Mouse (Mus musculus) cerebellum, postnatal 36 days (tissue): ENCODE results near the gene Hist1h2aa.

Source experiments
- DNase-seq, 2 experiments: peaks; one replicate each; pipeline ENCODE4 v3.0.0; 2021 to 2022; ENCODE audit warnings: mixed read lengths in 2 of 2

The Hist1h2aa gene

DNA sequence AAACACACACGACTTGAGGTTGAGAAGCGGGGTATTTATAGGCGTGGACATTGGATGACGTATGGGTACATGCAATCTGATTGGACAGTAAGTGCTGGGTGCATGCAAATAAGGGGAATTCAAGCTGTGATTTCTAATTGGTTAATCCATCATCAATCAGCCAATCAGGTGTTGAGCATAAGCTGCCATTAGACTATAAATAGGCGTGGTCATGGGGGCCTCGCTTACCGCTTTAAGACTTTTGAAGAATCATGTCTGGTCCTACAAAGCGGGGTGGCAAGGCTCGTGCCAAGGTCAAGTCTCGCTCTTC is at the start of gene Hist1h2aa:
Gene Hist1h2aa (plus strand): TSS at position 252 of the 310 bp plus-strand sequence.
- no peak for DNase-seq

DNA sequence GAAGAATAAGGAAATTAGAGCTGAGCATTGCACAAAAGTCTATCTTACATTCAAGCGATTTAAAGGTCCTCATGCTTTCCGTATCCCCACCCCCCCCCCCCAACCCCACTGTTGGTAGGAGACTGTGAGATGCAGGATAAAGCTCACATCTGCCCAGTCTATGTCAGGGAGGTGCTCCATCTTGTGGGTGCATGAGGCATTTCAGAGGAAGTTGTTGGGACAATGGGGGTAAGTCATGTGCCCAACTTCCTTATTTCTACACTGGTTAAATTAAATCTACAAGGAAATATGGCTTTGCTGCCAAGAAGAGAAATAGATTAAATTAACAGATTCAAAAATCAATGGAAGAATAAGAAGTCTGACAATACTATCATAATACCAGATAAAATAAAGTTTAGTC is 48.7 kb upstream of the Hist1h2aa start:
- DNase-seq = no peak

- DNase-seq = no peak
Observed at GRCm38 (mm10) chr13:23887026-23887725, 47.1 kb upstream of the Hist1h2aa start.

GRCm38 (mm10) chr13:23889011-23889605 is 45.2 kb upstream of the Hist1h2aa start:
- DNase-seq = no peak

DNA sequence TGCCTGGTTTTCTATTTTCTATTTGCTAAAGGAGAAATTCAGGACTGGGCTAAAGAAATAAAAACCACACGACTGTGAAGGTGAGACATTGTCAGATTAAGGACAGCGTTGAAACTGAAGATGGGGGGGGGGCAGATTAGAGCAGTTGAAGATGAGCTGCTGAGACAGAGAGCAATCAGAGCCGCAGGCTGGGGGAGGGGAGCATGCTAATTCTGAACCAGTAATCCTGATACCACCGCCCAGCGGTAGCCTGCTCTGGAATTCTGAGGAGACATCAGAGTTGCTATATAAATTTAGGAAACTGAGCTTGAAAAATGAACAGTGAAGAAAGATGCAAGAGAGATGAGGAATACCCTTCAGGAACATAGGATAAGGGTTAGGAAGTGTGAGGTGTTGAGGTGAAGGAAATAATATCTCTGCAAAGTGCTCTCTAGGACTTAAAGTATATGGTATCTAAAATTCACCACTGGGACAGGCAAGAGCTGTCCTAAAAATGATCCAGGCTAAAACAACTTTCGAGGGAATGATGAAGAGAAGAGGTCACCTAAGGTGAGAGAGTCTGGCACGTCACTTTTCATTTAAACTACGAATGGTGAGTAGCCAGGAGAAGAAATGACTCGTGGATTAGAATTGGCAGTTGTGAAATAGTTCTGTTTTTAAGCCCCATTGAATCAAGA is 41.5 kb upstream of the Hist1h2aa start:
- no peak for DNase-seq

DNA sequence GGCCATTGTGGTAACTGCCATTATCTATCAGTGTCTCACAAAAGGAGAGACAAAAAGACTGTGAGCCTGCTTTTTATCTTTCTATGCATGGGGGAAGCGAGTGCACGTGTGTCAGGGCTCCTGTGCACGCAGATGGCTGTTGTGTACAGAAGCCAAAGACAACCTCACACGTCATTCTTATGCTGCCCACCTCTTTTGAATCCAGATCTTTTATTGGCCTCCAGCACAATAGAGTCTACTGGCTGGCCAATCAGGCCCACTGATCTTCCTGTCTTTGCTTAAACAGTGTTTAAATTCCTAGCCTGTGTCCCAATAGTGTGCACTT is 41.0 kb upstream of the Hist1h2aa start:
- DNase-seq = no peak

- DNase-seq = no peak
Observed at GRCm38 (mm10) chr13:23898242-23898641, 36.0 kb upstream of the Hist1h2aa start.

- no peak for DNase-seq
Observed at GRCm38 (mm10) chr13:23906906-23907305, 27.4 kb upstream of the Hist1h2aa start.

- DNase-seq = no peak
Observed at GRCm38 (mm10) chr13:23910121-23910520, 24.1 kb upstream of the Hist1h2aa start.

- DNase-seq = no peak
Observed at GRCm38 (mm10) chr13:23911335-23911734, 22.9 kb upstream of the Hist1h2aa start.

GRCm38 (mm10) chr13:23913791-23914306 is 20.4 kb upstream of the Hist1h2aa start:
- no peak for DNase-seq

DNA sequence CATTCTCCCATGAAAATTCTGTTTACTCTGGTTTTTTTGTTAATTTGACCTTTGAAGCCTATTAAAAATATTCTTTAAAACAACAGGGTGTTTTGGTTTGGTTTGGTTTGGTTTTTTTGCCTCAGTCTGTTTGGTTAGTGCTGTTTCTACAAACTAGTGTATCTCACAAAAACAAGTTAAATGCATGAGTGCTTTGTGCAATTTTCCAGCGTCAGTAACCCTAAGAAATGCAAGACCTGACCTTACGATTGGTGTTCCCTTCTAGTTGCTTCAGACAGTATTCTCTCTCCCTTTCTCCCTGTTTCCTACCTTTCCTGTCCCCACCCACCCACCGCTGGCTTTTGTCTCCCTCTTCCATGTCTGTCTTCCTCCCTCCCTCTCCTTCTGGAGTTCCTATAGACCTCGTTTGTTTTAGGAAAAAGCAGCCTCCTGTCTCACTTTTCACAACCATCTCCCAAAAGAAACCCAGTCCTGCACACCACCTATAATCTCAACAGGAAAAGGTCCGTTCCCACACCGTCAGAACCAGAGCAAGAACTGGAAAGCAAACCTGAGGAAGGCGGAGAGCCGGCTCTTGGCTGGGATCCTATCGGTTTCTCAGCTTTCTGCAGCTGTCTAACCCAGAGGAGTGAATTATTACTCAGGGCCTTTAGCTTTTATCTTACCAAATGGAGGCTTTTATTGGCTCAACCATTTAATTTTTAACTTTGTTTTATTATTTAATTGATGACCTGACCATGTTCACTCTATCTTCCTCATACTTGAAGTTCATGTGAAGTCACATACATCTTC is 19.7 kb upstream of the Hist1h2aa start, which contains the start of gene Slc17a4:
Gene Slc17a4 (minus strand): TSS at position 634 of the 792 bp plus-strand sequence.
- no peak for DNase-seq

GRCm38 (mm10) chr13:23916132-23916531 is 18.1 kb upstream of the Hist1h2aa start:
- no peak for DNase-seq

- DNase-seq = no peak
Observed at GRCm38 (mm10) chr13:23917674-23918073, 16.6 kb upstream of the Hist1h2aa start.

GRCm38 (mm10) chr13:23925792-23926191 is 8.5 kb upstream of the Hist1h2aa start:
- DNase-seq = no peak

- no peak for DNase-seq
Observed at GRCm38 (mm10) chr13:23928637-23929036, 5.6 kb upstream of the Hist1h2aa start.

DNA sequence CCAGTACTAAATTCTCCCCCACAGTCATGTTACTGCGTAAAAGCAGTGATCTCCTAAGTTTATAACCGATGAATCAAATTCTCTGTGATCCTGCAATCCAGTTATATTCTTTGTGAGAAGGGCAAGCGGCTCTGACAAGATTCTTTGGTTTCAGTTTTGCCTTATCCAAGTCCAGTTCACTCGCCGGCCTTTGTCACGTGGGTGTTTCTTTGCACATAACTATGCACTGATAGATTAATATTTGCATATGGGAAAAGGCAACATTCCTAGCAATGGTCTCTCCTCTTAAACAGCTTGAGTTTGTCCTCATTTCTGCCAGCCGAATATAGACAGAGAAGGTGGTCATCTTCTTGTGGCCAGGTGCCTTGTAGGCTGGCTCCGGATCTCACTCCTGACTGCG is 3.8 kb upstream of the Hist1h2aa start:
- no peak for DNase-seq

GRCm38 (mm10) chr13:23930904-23931303 is 3.4 kb upstream of the Hist1h2aa start:
- DNase-seq = no peak

- DNase-seq = no peak
Observed at GRCm38 (mm10) chr13:23933421-23934210, 646 bp upstream of the Hist1h2aa start, which contains the start of gene Hist1h2ba. Gene Hist1h2ba, minus strand, starts transcription at chr13:23934156.

DNA sequence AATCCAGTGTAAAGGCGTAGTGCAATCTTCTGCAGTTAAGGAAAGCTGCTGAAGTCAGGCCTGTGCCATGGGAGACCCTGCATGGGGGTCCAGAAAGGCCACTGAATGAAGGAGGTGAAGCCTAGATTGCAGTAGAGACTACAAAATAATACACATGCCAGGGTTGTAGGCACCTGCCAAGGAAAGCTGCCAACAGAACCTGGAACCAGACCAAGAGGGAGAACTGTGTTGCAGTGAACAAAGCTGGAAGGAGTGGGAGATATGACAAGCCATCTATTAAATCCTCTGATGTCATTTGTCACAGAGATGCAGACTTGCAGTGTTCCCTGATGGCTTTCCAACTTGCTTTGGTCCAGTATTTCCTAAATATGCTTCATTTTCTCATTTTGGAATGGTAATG is 4.4 kb downstream of the Hist1h2aa start:
- DNase-seq = peak; percentile 59 to 62

- DNase-seq = no peak
Observed at GRCm38 (mm10) chr13:23940291-23940690, 6.0 kb downstream of the Hist1h2aa start.

GRCm38 (mm10) chr13:23942861-23943260 is 8.6 kb downstream of the Hist1h2aa start:
- no peak for DNase-seq
